Mouse (Mus musculus): ENCODE results near the gene Neo1.

GRCm38 (mm10) chr9:58854931-58855330, 181.3 kb downstream of the Neo1 start:
- TF ChIP-seq POLR2A (IDR thresholded peaks at IDR 0.05; ENCODE audit: borderline replicate concordance, extremely low read depth, low read depth, low read length) (no peak), CTCF (IDR thresholded peaks at IDR 0.05; ENCODE audit: insufficient read depth, low read length) (no peak)
